Comparison of ENCODE assay signal across 23 mouse cellular contexts in genomic region chr10:70465638-70466037, GRCm38 (mm10). TPM values are rescaled to one million over a fixed set of nuclear protein-coding genes. Genes with fewer than 3 reads are reported as not detected.
DNase-seq lines count a peak whose midpoint lies in the region; TF ChIP-seq lines count a peak whose summit lies in the region.
"Had no signal": no experiment of that assay in that cellular context is flagged by ENCODE, and none has a peak within 500 bp of the region (broad histone marks: within the 10 kb centered on the region; RNA-seq: fewer than 3 reads in every experiment).

No protein-coding gene starts in this region.

- peak; percentile 27 for DNase-seq in adrenal gland, postnatal 14 days
- no peak for DNase-seq in adrenal gland, postnatal 10 days
- DNase-seq in cerebellum, adult 9-11 months = peak; percentile 18
- DNase-seq in cerebellum, adult 9-10 months = no peak
- DNase-seq in layer of hippocampus, adult 2 months (ENCODE audit: low spot score in 2 of 2) = no peak
- no peak for DNase-seq in layer of hippocampus, adult 9-11 months
- DNase-seq in brain, adult 2 months (ENCODE audit: low read depth, low spot score) = peak; percentile 27
- no peak for DNase-seq in ovary, postnatal 10 days (ENCODE audit: low spot score)
- DNase-seq: cerebellum, adult 11-12 months; cerebellum, adult 8-10 months; cerebellum, postnatal 36 days; embryo, embryonic 11 days; gastrocnemius, postnatal 25 days; heart, adult 2 months had no signal

- no peak overlapping the region for H3K4me3 ChIP-seq in layer of hippocampus, adult 2 months
- H3K4me3 ChIP-seq: embryonic facial prominence, embryonic 10.5 days; embryonic facial prominence, embryonic 13.5 days; erythroblast, embryonic 14.5 days; forebrain, embryonic 12.5 days; forebrain, embryonic 15.5 days; heart, adult 2 months; hindbrain, embryonic 12.5 days; hindbrain, embryonic 15.5 days had no signal

- peak overlapping the region; percentile 21; the same call in 1 of the 2 replicates for H3K27ac ChIP-seq in layer of hippocampus, adult 2 months
- H3K27ac ChIP-seq: embryonic facial prominence, embryonic 10.5 days; embryonic facial prominence, embryonic 13.5 days; forebrain, embryonic 12.5 days; forebrain, embryonic 15.5 days; heart, adult 2 months; hindbrain, embryonic 12.5 days; hindbrain, embryonic 15.5 days had no signal

- TF ChIP-seq CTCF in layer of hippocampus, adult 2 months (conservative IDR thresholded peaks at IDR 0.05) = no peak

RNA-seq across cellular contexts. Expression of gene Fam13c, which starts 25.4 kb away (rescaled TPM):
- total RNA-seq in adrenal gland, postnatal 14 days (2021) = 14.7 and 17.3 TPM in 2 replicates
- total RNA-seq in adrenal gland, postnatal 10 days (2021) = 10 to 100 TPM; 13.2 to 16.2 TPM
- total RNA-seq in layer of hippocampus, adult 2 months (2021) = 10 to 100 TPM; 83.7 to 85.8 TPM
- total RNA-seq: hematopoietic stem cell, adult 5-6 weeks; MEL had no signal

Comparison
In these comparisons a context has a peak if more than half of its experiments do, and no peak if none do; other contexts are left out.
1. DNase-seq: peak in adrenal gland, postnatal 14 days (single experiment), cerebellum, adult 9-11 months (single experiment) and brain, adult 2 months (single experiment); none in adrenal gland, postnatal 10 days (single experiment), cerebellum, adult 9-10 months (single experiment), layer of hippocampus, adult 2 months (0 of 2), layer of hippocampus, adult 9-11 months (single experiment) and ovary, postnatal 10 days (single experiment).